Mouse (Mus musculus): ENCODE measurements around the gene Olfr1206. TPM values are rescaled to one million over a fixed set of nuclear protein-coding genes. Genes with fewer than 3 reads are reported as not detected.

Olfr1206 gene
- not detected in 2 replicates for polyA plus RNA-seq (2014; fragmentation: Nextera tagmentation; extraction: Ambion mirVana)

GRCm38 (mm10) chr2:88862931-88863330, at the start of gene Olfr1206:
Gene Olfr1206 (plus strand): TSS chr2:88863231.
- H3K4me2 ChIP-seq (ENCODE audit: low read length): no peak within 1 kb of the TSS
- no peaks in the 10 kb centered on the region for H3K4me1 ChIP-seq (ENCODE audit: control insufficient read depth, insufficient read depth, low read length)
- no peak for ATAC-seq
- H3K4me3 ChIP-seq (ENCODE audit: low read depth, low read length): no peak within 1 kb of the TSS
- DNase-seq (ENCODE audit: low spot score): no peak
- no peak within 1 kb of the TSS for H3K27ac ChIP-seq (ENCODE audit: low read depth, low read length)
- 88% methylated on average over 2 of the region's 2 CpGs for WGBS
- H3K27me3 ChIP-seq (replicated peaks; ENCODE audit: control insufficient read depth, insufficient read depth, low read length): no peaks in the 10 kb centered on the region
- no peaks in the 10 kb centered on the region for H3K9me3 ChIP-seq (replicated peaks; ENCODE audit: control insufficient read depth, low read length)
- no peaks in the 10 kb centered on the region for H3K36me3 ChIP-seq (ENCODE audit: control insufficient read depth, insufficient read depth, low read length)
- no peak within 1 kb of the TSS for H3K9ac ChIP-seq (ENCODE audit: low read length)

- no peak within 1 kb of the TSS for H3K9ac ChIP-seq (ENCODE audit: low read length)
- H3K4me1 ChIP-seq (ENCODE audit: control insufficient read depth, insufficient read depth, low read length): no peaks in the 10 kb centered on the region
- no peaks in the 10 kb centered on the region for H3K36me3 ChIP-seq (ENCODE audit: control insufficient read depth, insufficient read depth, low read length)
- H3K27me3 ChIP-seq (replicated peaks; ENCODE audit: control insufficient read depth, insufficient read depth, low read length): no peaks in the 10 kb centered on the region
- 85% methylated on average over 1 of the region's 1 CpGs for WGBS
- no peak within 1 kb of the TSS for H3K4me3 ChIP-seq (ENCODE audit: low read depth, low read length)
- H3K9me3 ChIP-seq (replicated peaks; ENCODE audit: control insufficient read depth, low read length): no peaks in the 10 kb centered on the region
- ATAC-seq (no peak), DNase-seq (ENCODE audit: low spot score) (no peak)
- no peak within 1 kb of the TSS for H3K27ac ChIP-seq (ENCODE audit: low read depth, low read length)
- H3K4me2 ChIP-seq (ENCODE audit: low read length): no peak within 1 kb of the TSS
Observed at GRCm38 (mm10) chr2:88814196-88814595, 48.8 kb upstream of the Olfr1206 start, which contains the start of gene Olfr1202. Gene Olfr1202 (plus strand): TSS chr2:88814496.

- no peak for ATAC-seq
Observed at GRCm38 (mm10) chr2:88829437-88829836, 33.6 kb upstream of the Olfr1206 start, which contains the start of gene Olfr1205. Gene Olfr1205 (plus strand): TSS chr2:88829737.

DNA sequence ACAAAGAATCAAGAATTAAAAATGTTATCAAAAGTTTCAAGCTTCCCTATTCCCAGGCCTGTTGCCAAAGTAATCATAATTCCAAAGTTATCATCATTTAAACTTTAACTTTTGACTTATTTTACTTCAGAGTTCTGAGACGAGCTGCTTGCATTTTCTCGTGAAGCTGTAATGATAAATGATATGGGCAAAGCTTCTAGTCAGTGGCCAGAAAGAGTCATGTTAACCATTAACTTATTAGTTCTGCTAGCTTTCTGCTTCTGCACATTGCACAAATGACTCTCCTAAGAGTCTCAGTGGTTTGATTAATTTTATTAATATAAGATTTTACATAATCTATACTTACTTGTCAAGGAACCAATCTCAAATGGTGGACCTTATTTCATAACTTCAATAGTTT, 24.6 kb upstream of the Olfr1206 start:
- WGBS: 92% methylated on average over 2 of the region's 2 CpGs
- Histone ChIP-seq H3K4me3 (ENCODE audit: low read depth, low read length) (no peak overlapping the region), H3K4me2 (ENCODE audit: low read length) (no peak overlapping the region), H3K27ac (ENCODE audit: low read depth, low read length) (no peak overlapping the region), H3K36me3 (ENCODE audit: control insufficient read depth, insufficient read depth, low read length) (no peaks in the 10 kb centered on the region), H3K9me3 (replicated peaks; ENCODE audit: control insufficient read depth, low read length) (no peaks in the 10 kb centered on the region), H3K9ac (ENCODE audit: low read length) (no peak overlapping the region), H3K27me3 (replicated peaks; ENCODE audit: control insufficient read depth, insufficient read depth, low read length) (no peaks in the 10 kb centered on the region), H3K4me1 (ENCODE audit: control insufficient read depth, insufficient read depth, low read length) (no peaks in the 10 kb centered on the region)
- ATAC-seq (no peak), DNase-seq (ENCODE audit: low spot score) (no peak)

More at GRCm38 (mm10) chr2:88829437-88829836, 33.6 kb upstream of the Olfr1206 start, which contains the start of gene Olfr1205:
- Histone ChIP-seq H3K4me3 (ENCODE audit: low read depth, low read length) (no peak within 1 kb of the TSS), H3K4me1 (ENCODE audit: control insufficient read depth, insufficient read depth, low read length) (no peaks in the 10 kb centered on the region), H3K27ac (ENCODE audit: low read depth, low read length) (no peak within 1 kb of the TSS), H3K4me2 (ENCODE audit: low read length) (no peak within 1 kb of the TSS), H3K9me3 (replicated peaks; ENCODE audit: control insufficient read depth, low read length) (no peaks in the 10 kb centered on the region), H3K27me3 (replicated peaks; ENCODE audit: control insufficient read depth, insufficient read depth, low read length) (no peaks in the 10 kb centered on the region), H3K9ac (ENCODE audit: low read length) (no peak within 1 kb of the TSS), H3K36me3 (ENCODE audit: control insufficient read depth, insufficient read depth, low read length) (no peaks in the 10 kb centered on the region)
- no peak for DNase-seq (ENCODE audit: low spot score)
- 86% methylated on average over 2 of the region's 2 CpGs for WGBS

- WGBS: 93% methylated on average over 1 of the region's 1 CpGs
- no peak within 1 kb of the TSS for H3K4me2 ChIP-seq (ENCODE audit: low read length)
- no peaks in the 10 kb centered on the region for H3K27me3 ChIP-seq (replicated peaks; ENCODE audit: control insufficient read depth, insufficient read depth, low read length)
- no peak within 1 kb of the TSS for H3K9ac ChIP-seq (ENCODE audit: low read length)
- H3K9me3 ChIP-seq (replicated peaks; ENCODE audit: control insufficient read depth, low read length): no peaks in the 10 kb centered on the region
- DNase-seq (ENCODE audit: low spot score) (no peak), ATAC-seq (no peak)
- H3K27ac ChIP-seq (ENCODE audit: low read depth, low read length): no peak within 1 kb of the TSS
- no peak within 1 kb of the TSS for H3K4me3 ChIP-seq (ENCODE audit: low read depth, low read length)
- no peaks in the 10 kb centered on the region for H3K4me1 ChIP-seq (ENCODE audit: control insufficient read depth, insufficient read depth, low read length)
- H3K36me3 ChIP-seq (ENCODE audit: control insufficient read depth, insufficient read depth, low read length): no peaks in the 10 kb centered on the region
Observed at GRCm38 (mm10) chr2:88848992-88849391, 14.0 kb upstream of the Olfr1206 start, which contains the start of gene Olfr1204. Gene Olfr1204 (plus strand): TSS chr2:88849292.

DNA sequence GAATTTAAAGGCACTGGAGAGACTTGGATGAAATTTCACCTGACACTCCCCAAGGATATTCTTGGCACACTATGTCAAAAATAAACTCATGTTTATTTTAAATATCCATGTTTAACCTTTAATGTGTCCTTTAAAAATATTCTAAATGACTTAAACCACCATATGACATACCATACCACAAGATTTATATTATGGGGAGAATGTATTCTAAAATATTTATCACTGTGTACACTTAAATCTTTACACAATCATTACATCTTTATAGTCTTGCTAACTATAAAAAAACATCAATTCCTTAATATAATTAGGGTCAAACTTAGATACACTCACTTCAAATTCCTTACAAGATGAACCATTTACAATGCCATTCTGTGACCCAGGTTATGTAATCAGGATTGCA, 39.2 kb downstream of the Olfr1206 start, which contains the start of gene Olfr1208:
TSS of gene Olfr1208 (minus strand) at position 101 of the 400 bp plus-strand sequence.
- DNase-seq (ENCODE audit: low spot score) (no peak), ATAC-seq (no peak)
- Histone ChIP-seq H3K4me1 (ENCODE audit: control insufficient read depth, insufficient read depth, low read length) (no peaks in the 10 kb centered on the region), H3K27me3 (replicated peaks; ENCODE audit: control insufficient read depth, insufficient read depth, low read length) (no peaks in the 10 kb centered on the region), H3K4me2 (ENCODE audit: low read length) (no peak within 1 kb of the TSS), H3K4me3 (ENCODE audit: low read depth, low read length) (no peak within 1 kb of the TSS), H3K27ac (ENCODE audit: low read depth, low read length) (no peak within 1 kb of the TSS), H3K36me3 (ENCODE audit: control insufficient read depth, insufficient read depth, low read length) (no peaks in the 10 kb centered on the region), H3K9me3 (replicated peaks; ENCODE audit: control insufficient read depth, low read length) (no peaks in the 10 kb centered on the region), H3K9ac (ENCODE audit: low read length) (no peak within 1 kb of the TSS)

- H3K4me3 ChIP-seq (ENCODE audit: low read depth, low read length): no peak within 1 kb of the TSS
- H3K4me1 ChIP-seq (ENCODE audit: control insufficient read depth, insufficient read depth, low read length): no peaks in the 10 kb centered on the region
- 95% methylated on average over 3 of the region's 3 CpGs for WGBS
- H3K27me3 ChIP-seq (replicated peaks; ENCODE audit: control insufficient read depth, insufficient read depth, low read length): no peaks in the 10 kb centered on the region
- no peak within 1 kb of the TSS for H3K9ac ChIP-seq (ENCODE audit: low read length)
- H3K36me3 ChIP-seq (ENCODE audit: control insufficient read depth, insufficient read depth, low read length): no peaks in the 10 kb centered on the region
- no peaks in the 10 kb centered on the region for H3K9me3 ChIP-seq (replicated peaks; ENCODE audit: control insufficient read depth, low read length)
- no peak for DNase-seq (ENCODE audit: low spot score)
- no peak for ATAC-seq
- no peak within 1 kb of the TSS for H3K4me2 ChIP-seq (ENCODE audit: low read length)
- no peak within 1 kb of the TSS for H3K27ac ChIP-seq (ENCODE audit: low read depth, low read length)
Observed at GRCm38 (mm10) chr2:88915057-88915456, 52.0 kb downstream of the Olfr1206 start, which contains the start of gene Olfr1209. Gene Olfr1209 (minus strand): TSS chr2:88915157.

Other genes starting within 250 kb of the Olfr1206 start
- gene Olfr1191-ps1, start 222.7 kb upstream of the Olfr1206 start, polyA plus RNA-seq (2014; fragmentation: Nextera tagmentation; extraction: Ambion mirVana): not detected in 2 replicates
- not detected in 2 replicates for gene Olfr1192-ps1, start 214.7 kb upstream of the Olfr1206 start, polyA plus RNA-seq (2014; fragmentation: Nextera tagmentation; extraction: Ambion mirVana)
- not detected in 2 replicates for gene Olfr1193, start 187.6 kb upstream of the Olfr1206 start, polyA plus RNA-seq (2014; fragmentation: Nextera tagmentation; extraction: Ambion mirVana)
- gene Olfr1195, start 174.0 kb upstream of the Olfr1206 start, polyA plus RNA-seq (2014; fragmentation: Nextera tagmentation; extraction: Ambion mirVana): not detected in 2 replicates
- gene Olfr1196, start 158.6 kb upstream of the Olfr1206 start, polyA plus RNA-seq (2014; fragmentation: Nextera tagmentation; extraction: Ambion mirVana): not detected in 2 replicates
- not detected in 2 replicates for gene Olfr1197, start 130.9 kb upstream of the Olfr1206 start, polyA plus RNA-seq (2014; fragmentation: Nextera tagmentation; extraction: Ambion mirVana)
- gene Olfr1198, start 111.9 kb upstream of the Olfr1206 start, polyA plus RNA-seq (2014; fragmentation: Nextera tagmentation; extraction: Ambion mirVana): not detected in 2 replicates
- gene Olfr1199, start 102.8 kb upstream of the Olfr1206 start, polyA plus RNA-seq (2014; fragmentation: Nextera tagmentation; extraction: Ambion mirVana): not detected in 2 replicates
- gene Olfr1200, start 92.7 kb upstream of the Olfr1206 start, polyA plus RNA-seq (2014; fragmentation: Nextera tagmentation; extraction: Ambion mirVana): not detected in 2 replicates
- not detected in 2 replicates for gene Olfr1201, start 70.2 kb upstream of the Olfr1206 start, polyA plus RNA-seq (2014; fragmentation: Nextera tagmentation; extraction: Ambion mirVana)
- not detected in 2 replicates for gene Olfr1202, start 48.7 kb upstream of the Olfr1206 start, polyA plus RNA-seq (2014; fragmentation: Nextera tagmentation; extraction: Ambion mirVana)
- gene Olfr1205, start 33.5 kb upstream of the Olfr1206 start, polyA plus RNA-seq (2014; fragmentation: Nextera tagmentation; extraction: Ambion mirVana): not detected in 2 replicates
- not detected in 2 replicates for gene Olfr1204, start 13.9 kb upstream of the Olfr1206 start, polyA plus RNA-seq (2014; fragmentation: Nextera tagmentation; extraction: Ambion mirVana)
- not detected in 2 replicates for gene Olfr1208, start 39.1 kb downstream of the Olfr1206 start, polyA plus RNA-seq (2014; fragmentation: Nextera tagmentation; extraction: Ambion mirVana)
- gene Olfr1209, start 51.9 kb downstream of the Olfr1206 start, polyA plus RNA-seq (2014; fragmentation: Nextera tagmentation; extraction: Ambion mirVana): not detected in 2 replicates
- gene Olfr1211, start 74.9 kb downstream of the Olfr1206 start, polyA plus RNA-seq (2014; fragmentation: Nextera tagmentation; extraction: Ambion mirVana): not detected in 2 replicates
- gene Olfr1212, start 90.7 kb downstream of the Olfr1206 start, polyA plus RNA-seq (2014; fragmentation: Nextera tagmentation; extraction: Ambion mirVana): not detected in 2 replicates
- not detected in 2 replicates for gene Gm13762, start 117.0 kb downstream of the Olfr1206 start, polyA plus RNA-seq (2014; fragmentation: Nextera tagmentation; extraction: Ambion mirVana)
- gene Olfr1214, start 129.4 kb downstream of the Olfr1206 start, polyA plus RNA-seq (2014; fragmentation: Nextera tagmentation; extraction: Ambion mirVana): not detected in 2 replicates
- not detected in 2 replicates for gene Olfr1215, start 143.7 kb downstream of the Olfr1206 start, polyA plus RNA-seq (2014; fragmentation: Nextera tagmentation; extraction: Ambion mirVana)
- gene Olfr1216, start 155.1 kb downstream of the Olfr1206 start, polyA plus RNA-seq (2014; fragmentation: Nextera tagmentation; extraction: Ambion mirVana): not detected in 2 replicates
- not detected in 2 replicates for gene Olfr1217, start 168.8 kb downstream of the Olfr1206 start, polyA plus RNA-seq (2014; fragmentation: Nextera tagmentation; extraction: Ambion mirVana)
- not detected in 2 replicates for gene Olfr1218, start 198.0 kb downstream of the Olfr1206 start, polyA plus RNA-seq (2014; fragmentation: Nextera tagmentation; extraction: Ambion mirVana)
- gene Olfr1219, start 220.3 kb downstream of the Olfr1206 start, polyA plus RNA-seq (2014; fragmentation: Nextera tagmentation; extraction: Ambion mirVana): not detected in 2 replicates
- not detected in 2 replicates for gene Olfr1220, start 243.6 kb downstream of the Olfr1206 start, polyA plus RNA-seq (2014; fragmentation: Nextera tagmentation; extraction: Ambion mirVana)

All from forebrain, embryonic 14.5 days (tissue).